Mouse (Mus musculus): ENCODE data around the gene Zbtb17.

DNA sequence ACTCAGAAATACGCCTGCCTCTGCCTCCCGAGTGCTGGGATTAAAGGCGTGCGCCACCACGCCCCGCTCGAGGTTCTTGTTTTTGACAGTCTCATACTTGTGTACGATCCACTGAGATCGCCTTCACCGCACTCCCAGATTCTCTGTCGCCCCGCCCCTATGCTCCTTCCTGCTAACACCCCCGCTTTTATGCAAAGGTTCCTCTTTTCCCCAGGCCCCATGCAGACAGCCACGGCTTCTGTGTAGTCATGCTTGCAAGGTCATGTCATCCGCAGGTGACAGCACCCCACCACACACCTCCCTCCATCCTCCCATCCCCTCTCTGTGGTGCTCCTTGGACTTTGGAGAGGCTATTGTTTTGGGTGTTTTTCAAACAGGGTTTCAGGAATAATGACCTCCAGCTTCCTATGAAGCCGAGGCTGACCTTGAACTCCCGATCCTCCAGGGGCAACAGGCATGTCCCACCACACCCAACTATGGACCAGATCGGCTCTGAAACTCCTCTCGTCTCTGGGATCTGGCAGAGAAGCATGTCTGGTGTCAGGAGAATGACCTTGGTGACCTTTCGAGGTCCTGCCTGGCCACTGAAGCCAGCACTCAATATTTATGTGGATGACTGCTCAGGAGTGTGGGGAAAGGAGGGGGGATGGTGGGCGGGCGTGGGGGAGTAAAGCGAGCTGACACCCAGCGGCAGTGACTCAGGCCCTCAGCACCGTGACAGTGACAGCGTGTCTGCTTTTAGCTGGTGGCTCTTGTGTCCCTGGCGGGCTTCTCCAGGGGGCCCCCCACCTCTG, 24.9 kb upstream of the Zbtb17 start:
- TF ChIP-seq CTCF (IDR thresholded peaks at IDR 0.05; ENCODE audit: borderline replicate concordance, extremely low read depth, insufficient read depth, insufficient read length) (no peak), POLR2A (IDR thresholded peaks at IDR 0.05; ENCODE audit: borderline replicate concordance, extremely low read depth, insufficient read depth, insufficient read length, poor library complexity, severe bottlenecking) (no peak)
